Comparison of ENCODE assay signal across 8 mouse cellular contexts in the genomic region with DNA sequence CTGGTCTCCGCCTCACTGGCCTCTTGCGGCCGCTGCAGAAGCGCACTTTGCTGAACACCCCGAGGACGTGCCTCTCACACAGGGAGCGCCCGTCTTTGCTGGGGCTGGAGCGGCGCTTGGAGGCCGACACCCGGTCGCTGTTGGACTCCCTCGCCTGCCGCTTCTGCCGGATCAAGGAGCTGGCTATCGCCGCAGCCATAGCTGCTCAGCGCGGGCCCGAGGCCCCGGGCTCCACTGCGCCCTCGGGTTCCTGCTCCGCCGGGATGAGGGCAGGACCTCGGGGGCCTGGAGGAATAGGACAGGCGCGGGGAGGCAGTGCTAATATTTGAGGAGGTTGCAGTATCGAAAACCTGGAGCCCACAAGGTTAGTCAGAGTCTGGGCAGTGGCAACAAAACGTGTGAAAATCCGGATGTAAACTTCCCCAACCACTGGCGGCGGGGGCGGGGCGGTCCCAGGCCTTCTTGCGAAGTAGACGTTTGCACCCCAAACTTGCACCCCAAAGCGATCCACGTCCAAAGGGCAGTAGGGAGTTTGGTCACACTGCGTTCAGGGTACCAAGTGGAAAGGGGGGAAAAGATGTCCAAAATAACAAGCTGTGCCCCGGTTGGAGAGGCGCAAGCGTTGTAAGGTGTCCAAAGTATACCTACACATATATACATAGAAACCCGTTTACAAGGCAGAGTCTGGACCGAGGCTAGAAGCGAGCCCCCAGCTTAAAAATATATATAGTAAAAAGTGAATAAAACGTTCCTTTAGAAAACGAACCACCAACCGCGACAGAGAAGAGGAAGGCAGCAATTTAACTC.
A peak's percentile ranks its signal among the peaks of the same experiment; 100 is the strongest.
DNase-seq lines count a peak whose midpoint lies in the region; ATAC-seq lines count a peak whose summit lies in the region.

No protein-coding gene starts in this region.

- H3K4me1 ChIP-seq in heart, embryonic 15.5 days (replicated peaks), result peaks cover 22% of the 10 kb centered on the region
- peaks cover 13% of the 10 kb centered on the region for H3K4me1 ChIP-seq in midbrain, embryonic 16.5 days (ENCODE audit: control insufficient read depth, insufficient read depth, low read length)

- H3K27ac ChIP-seq in heart, embryonic 15.5 days, result no peak overlapping the region
- peak overlapping the region; percentile 88 for H3K27ac ChIP-seq in midbrain, embryonic 16.5 days (ENCODE audit: low read length)

- H3K4me2 ChIP-seq in heart, embryonic 15.5 days, result peak overlapping the region; percentile 100
- peak overlapping the region; percentile 92 for H3K4me2 ChIP-seq in midbrain, embryonic 16.5 days (ENCODE audit: low read length)

- H3K36me3 ChIP-seq in heart, embryonic 15.5 days, result no peaks in the 10 kb centered on the region
- H3K36me3 ChIP-seq in midbrain, embryonic 16.5 days (ENCODE audit: control insufficient read depth, insufficient read depth, low read length), result no peaks in the 10 kb centered on the region

- intact Hi-C loops in left cerebral cortex, postnatal 36 days (cut with DNase I), result loop anchor here (5.0 kb wide), 2 partner anchors 47 to 973 kb away; no protein-coding TSS in a partner anchor

- H3K9me3 ChIP-seq in heart, embryonic 15.5 days (replicated peaks), result no peaks in the 10 kb centered on the region
- no peaks in the 10 kb centered on the region for H3K9me3 ChIP-seq in midbrain, embryonic 16.5 days (replicated peaks; ENCODE audit: control insufficient read depth, low read length, poor library complexity, severe bottlenecking)

- DNase-seq in urinary bladder, postnatal 14 days (ENCODE audit: low spot score), result peak; percentile 6
- no peak for DNase-seq in urinary bladder, postnatal 25 days (ENCODE audit: low spot score)
- peak; percentile 62 to 67 for DNase-seq in cerebellum, postnatal 36 days
- peak; percentile 33 to 44 for DNase-seq in left cerebral cortex, postnatal 36 days (ENCODE audit: low spot score in 2 of 2)
- no peak for DNase-seq in spleen, adult 12 weeks (ENCODE audit: low spot score)
- DNase-seq in layer of hippocampus, adult 18-20 months (ENCODE audit: low spot score in 2 of 2), result no peak

- 1% methylated on average over 51 of the region's 51 CpGs for WGBS in heart, embryonic 15.5 days
- WGBS in midbrain, embryonic 16.5 days, result under 1% methylated on average over 51 of the region's 51 CpGs

- peaks cover 66% of the 10 kb centered on the region for H3K27me3 ChIP-seq in heart, embryonic 15.5 days
- no peaks in the 10 kb centered on the region; the same call in 1 of the 2 replicates for H3K27me3 ChIP-seq in midbrain, embryonic 16.5 days (ENCODE audit: control insufficient read depth, insufficient read depth, low read depth, low read length)

- peak overlapping the region; percentile 52; the same call in 1 of the 2 replicates for H3K9ac ChIP-seq in heart, embryonic 15.5 days
- H3K9ac ChIP-seq in midbrain, embryonic 16.5 days (ENCODE audit: low read depth, low read length), result peak overlapping the region; percentile 90

- peak overlapping the region; percentile 70 for H3K4me3 ChIP-seq in heart, embryonic 15.5 days
- peak overlapping the region; percentile 87 for H3K4me3 ChIP-seq in midbrain, embryonic 16.5 days (ENCODE audit: low read depth, low read length)

- ATAC-seq in heart, embryonic 15.5 days (replicated peaks; ENCODE audit: insufficient number of reproducible peaks, insufficient read depth, low FRiP score, low read depth), result no peak; the same call in 1 of the 2 replicates
- ATAC-seq in midbrain, embryonic 16.5 days, result peak; percentile 48

Comparison
In these comparisons a context has a peak if more than half of its experiments do, and no peak if none do; other contexts are left out.
1. DNase-seq: peak in urinary bladder, postnatal 14 days (single experiment), cerebellum, postnatal 36 days (2 of 2) and left cerebral cortex, postnatal 36 days (2 of 2); none in urinary bladder, postnatal 25 days (single experiment), spleen, adult 12 weeks (single experiment) and layer of hippocampus, adult 18-20 months (0 of 2).